8 mouse cellular contexts compared by ENCODE assay signal in the genomic region with DNA sequence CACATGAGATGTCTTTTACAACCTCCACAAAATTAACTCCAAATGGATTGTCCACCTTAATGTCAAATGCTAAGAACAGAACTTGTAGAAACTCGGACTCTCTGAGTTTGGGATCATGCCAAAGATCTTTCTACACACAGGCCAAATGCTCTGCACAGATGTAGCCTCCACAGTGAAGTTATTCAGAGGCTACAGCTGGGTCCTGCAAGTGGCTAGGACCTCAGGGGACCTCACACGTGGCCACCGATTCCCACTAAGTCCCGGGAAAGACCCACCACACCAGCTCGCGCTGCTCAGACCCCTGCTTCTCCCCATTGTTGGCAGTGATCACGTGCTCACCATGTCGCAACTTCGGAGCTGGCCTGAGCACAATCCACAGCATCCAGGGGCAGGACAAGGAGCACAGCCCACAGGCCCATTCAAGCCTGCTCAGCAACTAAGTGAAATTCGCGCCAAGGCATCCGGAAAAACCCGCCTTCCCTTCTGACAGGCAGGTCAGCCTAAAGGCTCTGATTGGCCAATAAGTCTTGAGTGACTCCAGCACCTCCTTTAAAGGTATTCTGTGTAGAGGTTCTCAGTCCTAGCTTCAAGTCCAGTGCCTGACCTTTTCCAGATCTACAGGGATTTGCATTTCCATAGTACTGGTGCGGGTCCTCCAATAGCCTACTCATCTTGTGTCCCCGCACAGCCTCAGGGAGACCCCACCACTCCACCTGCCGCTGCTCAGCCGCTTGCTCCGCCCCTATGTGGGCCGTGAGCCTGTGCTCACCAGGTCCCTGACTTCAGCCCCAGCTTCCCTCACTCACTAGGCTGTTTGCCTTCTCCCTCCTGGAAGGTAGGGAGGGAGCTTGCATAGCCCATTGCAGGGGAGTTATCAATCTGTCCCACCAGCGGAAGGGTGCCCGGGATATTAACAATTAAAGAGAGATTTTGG. TPM values are rescaled to one million over a fixed set of nuclear protein-coding genes. Genes with fewer than 3 reads are reported as not detected.
DNase-seq lines count a peak whose midpoint lies in the region; ATAC-seq and TF ChIP-seq lines count a peak whose summit lies in the region.
"Not testable (repeated sequence)": the region's sequence is repeated elsewhere in the genome, so short reads cannot be mapped to it uniquely, and the experiment has no call there.

No protein-coding gene starts in this region.

- H3K4me3 ChIP-seq in E14TG2a.4 (replicated peaks; ENCODE audit: low read length): peak overlapping the region; percentile 66
- peak overlapping the region; percentile 29 for H3K4me3 ChIP-seq in forebrain, embryonic 15.5 days
- H3K4me3 ChIP-seq in heart, embryonic 16.5 days (ENCODE audit: low read length): not testable (repeated sequence)
- peak overlapping the region; percentile 19; the same call in 1 of the 2 replicates for H3K4me3 ChIP-seq in intestine, embryonic 16.5 days (ENCODE audit: low read length)
- H3K4me3 ChIP-seq in limb, embryonic 15.5 days: peak overlapping the region; percentile 12; the same call in 1 of the 2 replicates

- peak; percentile 60; the same call in 1 of the 2 replicates for ATAC-seq in forebrain, embryonic 15.5 days (replicated peaks)
- not testable (repeated sequence) for ATAC-seq in heart, embryonic 16.5 days (replicated peaks; ENCODE audit: extremely low read depth, insufficient read depth, low FRiP score); limb, embryonic 15.5 days (ENCODE audit: insufficient number of reproducible peaks, low FRiP score, low TSS enrichment, low read depth)
- peak; percentile 77 for ATAC-seq in intestine, embryonic 16.5 days

- H3K36me3 ChIP-seq in E14TG2a.4 (ENCODE audit: insufficient read depth, low read length); forebrain, embryonic 15.5 days; heart, embryonic 16.5 days (ENCODE audit: control insufficient read depth, insufficient read depth); intestine, embryonic 16.5 days (ENCODE audit: control insufficient read depth, insufficient read depth, low read length); limb, embryonic 15.5 days: not testable (repeated sequence)

- H3K27me3 ChIP-seq in E14TG2a.4 (ENCODE audit: insufficient read depth, low read length); forebrain, embryonic 15.5 days; heart, embryonic 16.5 days (ENCODE audit: control insufficient read depth, insufficient read depth, low read length); intestine, embryonic 16.5 days (replicated peaks; ENCODE audit: control insufficient read depth, insufficient read depth, low read length); limb, embryonic 15.5 days: not testable (repeated sequence)

- WGBS in forebrain, embryonic 15.5 days: 12% methylated on average over 21 of the region's 21 CpGs
- WGBS in heart, embryonic 16.5 days: 23% methylated on average over 21 of the region's 21 CpGs
- 17% methylated on average over 21 of the region's 21 CpGs for WGBS in intestine, embryonic 16.5 days
- WGBS in limb, embryonic 15.5 days: 19% methylated on average over 21 of the region's 21 CpGs

- H3K9me3 ChIP-seq in E14TG2a.4 (ENCODE audit: low read length); forebrain, embryonic 15.5 days; heart, embryonic 16.5 days (replicated peaks; ENCODE audit: control insufficient read depth, low read length); intestine, embryonic 16.5 days (ENCODE audit: control insufficient read depth, low read length); limb, embryonic 15.5 days: not testable (repeated sequence)

- peak overlapping the region; percentile 47 for H3K4me2 ChIP-seq in forebrain, embryonic 15.5 days (replicated peaks)
- H3K4me2 ChIP-seq in heart, embryonic 16.5 days (ENCODE audit: low read depth, low read length): peak overlapping the region; percentile 34; the same call in 1 of the 2 replicates
- peak overlapping the region; percentile 45 for H3K4me2 ChIP-seq in intestine, embryonic 16.5 days (ENCODE audit: low read depth, low read length)
- H3K4me2 ChIP-seq in limb, embryonic 15.5 days: peak overlapping the region; percentile 36

- TF ChIP-seq CTCF in E14TG2a.4 (conservative IDR thresholded peaks at IDR 0.05; ENCODE audit: low read length): not testable (repeated sequence)

- DNase-seq in embryo, embryonic 11 days: peak; percentile 59
- peak; percentile 2 for DNase-seq in mesoderm, embryonic 11.5 days (ENCODE audit: low read depth, low spot score)
- DNase-seq in retina, embryonic 14.5 days (ENCODE audit: low spot score): peak; percentile 61

- H3K9ac ChIP-seq in forebrain, embryonic 15.5 days (replicated peaks); heart, embryonic 16.5 days (ENCODE audit: low read length); limb, embryonic 15.5 days: not testable (repeated sequence)
- H3K9ac ChIP-seq in intestine, embryonic 16.5 days (ENCODE audit: low read depth, low read length): 0 out of 2 replicates have a peak overlapping the region, but pooled peaks have one; percentile 10

- not testable (repeated sequence) for H3K27ac ChIP-seq in forebrain, embryonic 15.5 days (replicated peaks); heart, embryonic 16.5 days (ENCODE audit: low read length); limb, embryonic 15.5 days
- H3K27ac ChIP-seq in intestine, embryonic 16.5 days (ENCODE audit: low read length): peak overlapping the region; percentile 65

- H3K4me1 ChIP-seq in E14TG2a.4 (replicated peaks; ENCODE audit: low read depth, low read length); forebrain, embryonic 15.5 days; heart, embryonic 16.5 days (ENCODE audit: control insufficient read depth, insufficient read depth, low read length); intestine, embryonic 16.5 days (ENCODE audit: control insufficient read depth, insufficient read depth, low read length); limb, embryonic 15.5 days: not testable (repeated sequence)

RNA-seq across cellular contexts. Expression of gene Gm14496, which starts 37.9 kb away (rescaled TPM):
- not detected in 2 replicates for polyA plus RNA-seq in forebrain, embryonic 15.5 days (2015; fragmentation: Nextera tagmentation; extraction: Ambion mirVana)
- not detected in 2 replicates for polyA plus RNA-seq in heart, embryonic 16.5 days (2015; fragmentation: Nextera tagmentation; extraction: Ambion mirVana)
- not detected in 2 replicates for polyA plus RNA-seq in intestine, embryonic 16.5 days (2015; fragmentation: Nextera tagmentation; extraction: Ambion mirVana)
- not detected in 2 replicates for polyA plus RNA-seq in limb, embryonic 15.5 days (2015; fragmentation: Nextera tagmentation; extraction: Ambion mirVana)

Comparison
In these comparisons a context has a peak if more than half of its experiments do, and no peak if none do; other contexts are left out.
1. DNase-seq: peak in every context shown above with its lines; median percentile 61 in retina, embryonic 14.5 days; 59 in embryo, embryonic 11 days; 2 in mesoderm, embryonic 11.5 days.